Mouse (Mus musculus) monocyte, adult 5-6 weeks (primary cell): Measurements from ENCODE around the gene Cyp2d40. TPM values are rescaled to one million over a fixed set of nuclear protein-coding genes. Genes with fewer than 3 reads are reported as not detected.

ENCODE experiments used
- total RNA-seq: library from RNA; stranded (forward); fragments of 200-1000, 200-491, 200-594 nt; gene quantifications from 3 replicates; pipeline ENCODE4 v1.2.3, GENCODE M21; 2017

Cyp2d40 gene
- total RNA-seq, 1 experiment from 2014 or later: not detected

Other genes starting within 250 kb of the Cyp2d40 start
- gene Cyp2d12, start 209.1 kb downstream of the Cyp2d40 start, total RNA-seq: not detected in 3 replicates
- gene Cyp2d34, start 143.2 kb downstream of the Cyp2d40 start, total RNA-seq: not detected in 3 replicates
- gene Cyp2d26, start 30.1 kb upstream of the Cyp2d40 start, total RNA-seq: not detected in 3 replicates
- gene Tcf20, start 223.7 kb upstream of the Cyp2d40 start, total RNA-seq: 77.4 to 104 TPM (median 81.3 TPM) in 3 replicates